Mouse (Mus musculus) forebrain, embryonic 10.5 days (tissue): ENCODE measurements around the gene Stox1. TPM values are rescaled to one million over a fixed set of nuclear protein-coding genes. Genes with fewer than 3 reads are reported as not detected.
"Not testable (repeated sequence)": the region's sequence is repeated elsewhere in the genome, so short reads cannot be mapped to it uniquely, and the experiment has no call there.

Source experiments
- DNase-seq: peaks from one replicate; pipeline ENCODE4 v3.0.0-alpha.2; 2017; ENCODE audit warnings: low spot score; ENCODE audit errors: extremely low spot score
- H3K27ac ChIP-seq: fragments of 300-500 bp; sonication (generic); 2 replicates; pipeline ENCODE4 v1.5.1; 2016; ENCODE audit warnings: mild to moderate bottlenecking
- H3K27me3 ChIP-seq: fragments of 300-500 bp; sonication (generic); 2 replicates; pipeline ENCODE4 v1.6.1; 2016; ENCODE audit warnings: mild to moderate bottlenecking; ENCODE audit not compliant: poor library complexity, severe bottlenecking
- H3K36me3 ChIP-seq: fragments of 300-500 bp; sonication (generic); replicated peaks from 2 replicates; pipeline ENCODE4 v1.6.1; 2016; ENCODE audit warnings: mild to moderate bottlenecking, moderate library complexity
- H3K4me1 ChIP-seq: fragments of 300-500 bp; sonication (generic); 2 replicates; pipeline ENCODE4 v1.6.1; 2016
- H3K4me3 ChIP-seq: fragments of 300-500 bp; sonication (generic); 2 replicates; pipeline ENCODE4 v1.5.1; 2016; ENCODE audit warnings: mild to moderate bottlenecking, moderate library complexity
- H3K9me3 ChIP-seq: fragments of 300-500 bp; sonication (generic); 2 replicates; pipeline ENCODE4 v1.6.1; 2016; ENCODE audit warnings: mild to moderate bottlenecking, moderate library complexity
- WGBS: fragments of 180-500 bp; shearing (Covaris S2); methylation state at CpG from one replicate; pipeline ENCODE4 v1.1.7; 2016; 5-methylcytosine and 5-hydroxymethylcytosine counted together
- polyA plus RNA-seq: library from polyadenylated mRNA; unstranded; fragments of >200 nt; fragmentation: Nextera tagmentation; extraction: Ambion mirVana; gene quantifications from 2 replicates; pipeline ENCODE4 v1.2.1, GENCODE M21; 2016

Stox1 gene
- polyA plus RNA-seq = 4.2 and 4.3 TPM in 2 replicates

GRCm38 (mm10) chr10:62725771-62726687 lies at the start of gene Stox1:
TSS of gene Stox1 (minus strand) at chr10:62726128.
- DNase-seq = peak; percentile 77
- Histone ChIP-seq H3K27ac (peak within 1 kb of the TSS; percentile 83), H3K36me3 (no peaks in the 10 kb centered on the region), H3K4me3 (peak within 1 kb of the TSS; percentile 80), H3K9me3 (no peaks in the 10 kb centered on the region), H3K4me1 (peaks cover 42% of the 10 kb centered on the region), H3K27me3 (peaks cover 58% of the 10 kb centered on the region)
- 1% methylated on average over 85 of the region's 85 CpGs for whole genome bisulfite sequencing

- H3K4me1 ChIP-seq = no peaks in the 10 kb centered on the region
- WGBS = 91% methylated on average over 6 of the region's 6 CpGs
- H3K9me3 ChIP-seq = no peaks in the 10 kb centered on the region
- no peak overlapping the region for H3K27ac ChIP-seq
- H3K27me3 ChIP-seq = no peaks in the 10 kb centered on the region
- peaks cover 99% of the 10 kb centered on the region for H3K36me3 ChIP-seq
- no peak for DNase-seq
- H3K4me3 ChIP-seq = no peak overlapping the region
These were observed 24.9 kb upstream of the Stox1 start for GRCm38 (mm10) chr10:62750781-62751180.

- peaks cover 14% of the 10 kb centered on the region for H3K4me1 ChIP-seq
- H3K27me3 ChIP-seq = no peaks in the 10 kb centered on the region
- no peak overlapping the region for H3K27ac ChIP-seq
- WGBS = 87% methylated on average over 4 of the region's 4 CpGs
- peaks cover 66% of the 10 kb centered on the region for H3K36me3 ChIP-seq
- no peak overlapping the region for H3K4me3 ChIP-seq
- no peak for DNase-seq
- H3K9me3 ChIP-seq = no peaks in the 10 kb centered on the region
These were observed 14.2 kb upstream of the Stox1 start for GRCm38 (mm10) chr10:62739961-62740737.

- 38% methylated on average over 4 of the region's 4 CpGs for WGBS
These were observed 11.2 kb upstream of the Stox1 start for GRCm38 (mm10) chr10:62736965-62737688.

GRCm38 (mm10) chr10:62730826-62731225 lies 4.9 kb upstream of the Stox1 start:
- no peaks in the 10 kb centered on the region for H3K36me3 ChIP-seq
- H3K4me3 ChIP-seq = no peak overlapping the region
- H3K4me1 ChIP-seq = peaks cover 7% of the 10 kb centered on the region
- H3K27me3 ChIP-seq = peaks cover 16% of the 10 kb centered on the region
- DNase-seq = no peak
- no peak overlapping the region for H3K27ac ChIP-seq
- WGBS = 80% methylated on average over 10 of the region's 10 CpGs
- peaks cover 2% of the 10 kb centered on the region; the same call in 1 of the 2 replicates for H3K9me3 ChIP-seq

More at GRCm38 (mm10) chr10:62736965-62737688, 11.2 kb upstream of the Stox1 start:
- Histone ChIP-seq H3K9me3 (peaks cover 2% of the 10 kb centered on the region; the same call in 1 of the 2 replicates), H3K4me1 (peaks cover 14% of the 10 kb centered on the region), H3K36me3 (peaks cover 36% of the 10 kb centered on the region), H3K27ac (peak overlapping the region; percentile 70; the same call in 1 of the 2 replicates), H3K27me3 (no peaks in the 10 kb centered on the region), H3K4me3 (no peak overlapping the region)
- DNase-seq = no peak

GRCm38 (mm10) chr10:62724936-62725335 lies 992 bp downstream of the Stox1 start:
- Histone ChIP-seq H3K36me3 (no peaks in the 10 kb centered on the region), H3K27me3 (peaks cover 59% of the 10 kb centered on the region), H3K4me3 (peak overlapping the region; percentile 80)

GRCm38 (mm10) chr10:62722701-62723100 lies 3.2 kb downstream of the Stox1 start:
- Histone ChIP-seq H3K4me1 (peaks cover 42% of the 10 kb centered on the region), H3K36me3 (no peaks in the 10 kb centered on the region), H3K4me3 (no peak overlapping the region), H3K9me3 (no peaks in the 10 kb centered on the region), H3K27me3 (peaks cover 59% of the 10 kb centered on the region), H3K27ac (no peak overlapping the region; the same call in 1 of the 2 replicates)
- DNase-seq = no peak
- 19% methylated on average over 4 of the region's 4 CpGs for WGBS

More at GRCm38 (mm10) chr10:62724936-62725335, 992 bp downstream of the Stox1 start:
- H3K9me3 ChIP-seq = no peaks in the 10 kb centered on the region
- WGBS = 30% methylated on average over 7 of the region's 7 CpGs
- H3K4me1 ChIP-seq = peaks cover 42% of the 10 kb centered on the region
- no peak for DNase-seq
- H3K27ac ChIP-seq = no peak overlapping the region

- 93% methylated on average over 8 of the region's 8 CpGs for WGBS
- DNase-seq, H3K4me3 ChIP-seq, H3K36me3 ChIP-seq, H3K27ac ChIP-seq, H3K9me3 ChIP-seq: not testable (repeated sequence)
- peaks cover 43% of the 10 kb centered on the region for H3K27me3 ChIP-seq
- H3K4me1 ChIP-seq = peaks cover 32% of the 10 kb centered on the region
These were observed 5.4 kb downstream of the Stox1 start for GRCm38 (mm10) chr10:62720574-62720973.

- DNase-seq = no peak
- WGBS = 87% methylated on average over 10 of the region's 10 CpGs
- no peaks in the 10 kb centered on the region for H3K9me3 ChIP-seq
These were observed 12.5 kb downstream of the Stox1 start for GRCm38 (mm10) chr10:62713457-62713856.

GRCm38 (mm10) chr10:62703579-62703978 lies 22.3 kb downstream of the Stox1 start:
- H3K36me3 ChIP-seq = no peaks in the 10 kb centered on the region
- 84% methylated on average over 4 of the region's 4 CpGs for whole genome bisulfite sequencing

More at GRCm38 (mm10) chr10:62713457-62713856, 12.5 kb downstream of the Stox1 start:
- Histone ChIP-seq H3K4me1 (no peaks in the 10 kb centered on the region), H3K27me3 (no peaks in the 10 kb centered on the region), H3K4me3 (no peak overlapping the region), H3K27ac (no peak overlapping the region), H3K36me3 (no peaks in the 10 kb centered on the region)

GRCm38 (mm10) chr10:62702436-62702835 lies 23.5 kb downstream of the Stox1 start:
- H3K9me3 ChIP-seq = no peaks in the 10 kb centered on the region
- no peak overlapping the region for H3K27ac ChIP-seq
- no peak overlapping the region for H3K4me3 ChIP-seq
- H3K4me1 ChIP-seq = no peaks in the 10 kb centered on the region
- no peak for DNase-seq
- H3K27me3 ChIP-seq = no peaks in the 10 kb centered on the region
- no peaks in the 10 kb centered on the region for H3K36me3 ChIP-seq
- WGBS = 83% methylated on average over 4 of the region's 4 CpGs

More at GRCm38 (mm10) chr10:62703579-62703978, 22.3 kb downstream of the Stox1 start:
- H3K9me3 ChIP-seq = no peaks in the 10 kb centered on the region
- H3K4me1 ChIP-seq = no peaks in the 10 kb centered on the region
- H3K27me3 ChIP-seq = no peaks in the 10 kb centered on the region
- no peak overlapping the region for H3K27ac ChIP-seq
- DNase-seq = no peak
- no peak overlapping the region for H3K4me3 ChIP-seq

GRCm38 (mm10) chr10:62692771-62693170 lies 33.2 kb downstream of the Stox1 start:
- Histone ChIP-seq H3K4me1 (peaks cover 8% of the 10 kb centered on the region), H3K36me3 (no peaks in the 10 kb centered on the region), H3K27ac (no peak overlapping the region), H3K27me3 (peaks cover 18% of the 10 kb centered on the region), H3K9me3 (no peaks in the 10 kb centered on the region), H3K4me3 (no peak overlapping the region)
- no peak for DNase-seq
- WGBS = 67% methylated on average over 8 of the region's 8 CpGs
